Mouse (Mus musculus): ENCODE measurements around the gene Nsun7. TPM values are rescaled to one million over a fixed set of nuclear protein-coding genes. Genes with fewer than 3 reads are reported as not detected.

Nsun7 gene
- polyA plus RNA-seq, 1 experiment, result 56.5 TPM

DNA sequence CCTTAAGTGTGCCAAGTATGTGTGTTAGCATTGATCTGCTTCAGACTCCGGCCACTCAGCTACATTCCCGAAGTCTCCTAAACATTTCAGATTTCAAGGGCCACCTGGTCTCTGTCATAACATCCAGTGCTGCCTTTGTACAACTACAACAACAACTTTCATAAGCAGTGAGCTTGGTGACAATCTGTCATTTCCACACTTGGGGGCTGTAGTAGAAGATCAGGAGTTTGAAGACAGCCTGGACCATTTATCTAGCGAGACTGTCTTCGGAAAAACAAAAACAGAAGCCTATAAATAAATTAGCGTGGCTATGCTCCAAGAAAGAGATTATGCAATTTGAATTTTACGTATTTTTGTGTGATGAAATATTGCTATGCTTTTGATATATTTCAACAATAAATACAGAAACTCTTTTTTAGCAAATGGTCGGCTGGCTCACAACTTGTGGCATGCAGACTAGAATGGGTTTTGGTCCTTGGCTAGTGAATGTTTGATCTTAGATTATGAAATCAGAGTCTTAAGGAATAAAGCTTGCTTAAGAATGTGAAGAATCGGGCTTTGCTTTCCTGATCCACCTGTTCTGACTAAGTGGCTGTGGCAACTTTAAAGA is 27.9 kb upstream of the Nsun7 start:
- no peak for TF ChIP-seq POLR2A (IDR thresholded peaks at IDR 0.05; ENCODE audit: control insufficient read depth, low read depth, low read length)
- TF ChIP-seq CTCF (IDR thresholded peaks at IDR 0.05; ENCODE audit: control insufficient read depth, insufficient read depth, insufficient replicate concordance, low read depth, low read length), result no peak
- Histone ChIP-seq H3K36me3 (ENCODE audit: control insufficient read depth, insufficient read depth, low read length) (no peaks in the 10 kb centered on the region), H3K4me3 (ENCODE audit: control insufficient read depth, low read depth, low read length) (no peak overlapping the region), H3K27me3 (ENCODE audit: control insufficient read depth, insufficient read depth, low read length) (no peaks in the 10 kb centered on the region), H3K27ac (ENCODE audit: control insufficient read depth, insufficient read depth, low read depth, low read length) (no peak overlapping the region), H3K4me1 (ENCODE audit: control insufficient read depth, insufficient read depth, low read length) (no peaks in the 10 kb centered on the region)

DNA sequence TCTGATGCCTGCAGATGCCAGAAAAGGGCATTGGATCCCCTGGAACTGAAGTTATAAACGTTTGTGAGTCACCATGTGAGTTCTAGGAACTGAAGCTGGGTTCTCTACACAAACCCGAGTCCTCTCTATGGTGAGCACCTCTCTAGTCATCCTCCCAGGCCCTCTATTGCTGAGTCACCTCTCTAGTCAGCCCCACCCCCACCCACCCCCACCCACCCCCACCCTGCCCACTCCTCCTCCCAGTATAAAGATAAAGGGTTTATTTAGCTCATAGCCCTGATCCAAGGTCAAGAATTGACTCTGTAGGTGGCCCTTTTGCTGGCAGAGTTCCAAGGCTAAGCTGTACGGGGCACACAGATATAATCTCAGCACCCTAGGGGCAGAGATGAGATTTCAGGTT is 27.2 kb upstream of the Nsun7 start:
- no peaks in the 10 kb centered on the region for H3K36me3 ChIP-seq (ENCODE audit: control insufficient read depth, insufficient read depth, low read length)
- no peaks in the 10 kb centered on the region for H3K27me3 ChIP-seq (ENCODE audit: control insufficient read depth, insufficient read depth, low read length)
- TF ChIP-seq POLR2A (IDR thresholded peaks at IDR 0.05; ENCODE audit: control insufficient read depth, low read depth, low read length) (no peak), CTCF (IDR thresholded peaks at IDR 0.05; ENCODE audit: control insufficient read depth, insufficient read depth, insufficient replicate concordance, low read depth, low read length) (no peak)
- H3K4me1 ChIP-seq (ENCODE audit: control insufficient read depth, insufficient read depth, low read length), result no peaks in the 10 kb centered on the region
- no peak overlapping the region for H3K27ac ChIP-seq (ENCODE audit: control insufficient read depth, insufficient read depth, low read depth, low read length)
- no peak overlapping the region for H3K4me3 ChIP-seq (ENCODE audit: control insufficient read depth, low read depth, low read length)

DNA sequence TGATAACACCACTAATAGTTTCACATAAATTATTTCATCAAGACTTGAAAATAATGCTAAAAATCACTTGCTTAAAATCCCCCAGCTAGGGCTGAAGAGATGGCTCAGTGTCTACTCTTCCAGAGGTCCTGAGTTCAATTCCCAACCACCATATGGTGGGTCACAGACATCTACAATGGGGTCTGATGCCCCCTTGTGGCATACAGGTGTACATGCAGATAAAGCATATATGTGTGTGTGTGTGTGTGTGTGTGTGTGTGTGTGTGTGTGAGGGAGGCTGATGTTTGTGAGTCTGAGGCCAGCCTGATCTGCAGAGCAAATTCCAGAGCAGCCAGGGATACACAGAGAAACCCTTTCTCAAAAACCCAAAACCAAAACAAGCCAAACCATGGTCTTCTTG is 17.8 kb upstream of the Nsun7 start:
- H3K4me3 ChIP-seq (ENCODE audit: control insufficient read depth, low read depth, low read length), result no peak overlapping the region
- no peaks in the 10 kb centered on the region for H3K27me3 ChIP-seq (ENCODE audit: control insufficient read depth, insufficient read depth, low read length)
- no peaks in the 10 kb centered on the region for H3K4me1 ChIP-seq (ENCODE audit: control insufficient read depth, insufficient read depth, low read length)
- H3K27ac ChIP-seq (ENCODE audit: control insufficient read depth, insufficient read depth, low read depth, low read length), result no peak overlapping the region
- TF ChIP-seq POLR2A (IDR thresholded peaks at IDR 0.05; ENCODE audit: control insufficient read depth, low read depth, low read length), result no peak
- TF ChIP-seq CTCF (IDR thresholded peaks at IDR 0.05; ENCODE audit: control insufficient read depth, insufficient read depth, insufficient replicate concordance, low read depth, low read length), result peak; percentile 10; the same call in 1 of the 2 replicates
- no peaks in the 10 kb centered on the region for H3K36me3 ChIP-seq (ENCODE audit: control insufficient read depth, insufficient read depth, low read length)

DNA sequence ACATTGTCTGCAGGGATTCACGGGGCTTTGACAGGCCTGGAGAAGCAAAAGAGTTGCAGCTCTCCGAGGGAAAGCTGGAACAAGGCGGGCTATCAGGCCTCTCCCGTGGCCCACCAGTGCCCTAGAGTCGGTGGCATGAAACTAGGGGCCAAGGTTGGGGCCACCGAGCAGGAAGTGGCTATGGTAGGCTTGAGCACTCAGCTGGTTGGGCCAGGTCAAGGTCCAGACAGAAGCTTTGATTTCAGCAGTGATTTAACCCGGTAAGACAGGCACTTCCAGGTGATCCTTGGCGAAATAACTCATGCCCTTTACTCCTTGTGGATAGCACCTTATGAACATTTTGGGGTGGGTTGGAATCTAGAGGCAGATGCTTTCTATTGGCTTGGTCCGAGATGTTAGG is 16.2 kb upstream of the Nsun7 start:
- Histone ChIP-seq H3K27ac (ENCODE audit: control insufficient read depth, insufficient read depth, low read depth, low read length) (no peak overlapping the region), H3K4me3 (ENCODE audit: control insufficient read depth, low read depth, low read length) (no peak overlapping the region), H3K4me1 (ENCODE audit: control insufficient read depth, insufficient read depth, low read length) (no peaks in the 10 kb centered on the region), H3K36me3 (ENCODE audit: control insufficient read depth, insufficient read depth, low read length) (no peaks in the 10 kb centered on the region), H3K27me3 (ENCODE audit: control insufficient read depth, insufficient read depth, low read length) (no peaks in the 10 kb centered on the region)
- no peak for TF ChIP-seq POLR2A (IDR thresholded peaks at IDR 0.05; ENCODE audit: control insufficient read depth, low read depth, low read length)
- TF ChIP-seq CTCF (IDR thresholded peaks at IDR 0.05; ENCODE audit: control insufficient read depth, insufficient read depth, insufficient replicate concordance, low read depth, low read length), result no peak

DNA sequence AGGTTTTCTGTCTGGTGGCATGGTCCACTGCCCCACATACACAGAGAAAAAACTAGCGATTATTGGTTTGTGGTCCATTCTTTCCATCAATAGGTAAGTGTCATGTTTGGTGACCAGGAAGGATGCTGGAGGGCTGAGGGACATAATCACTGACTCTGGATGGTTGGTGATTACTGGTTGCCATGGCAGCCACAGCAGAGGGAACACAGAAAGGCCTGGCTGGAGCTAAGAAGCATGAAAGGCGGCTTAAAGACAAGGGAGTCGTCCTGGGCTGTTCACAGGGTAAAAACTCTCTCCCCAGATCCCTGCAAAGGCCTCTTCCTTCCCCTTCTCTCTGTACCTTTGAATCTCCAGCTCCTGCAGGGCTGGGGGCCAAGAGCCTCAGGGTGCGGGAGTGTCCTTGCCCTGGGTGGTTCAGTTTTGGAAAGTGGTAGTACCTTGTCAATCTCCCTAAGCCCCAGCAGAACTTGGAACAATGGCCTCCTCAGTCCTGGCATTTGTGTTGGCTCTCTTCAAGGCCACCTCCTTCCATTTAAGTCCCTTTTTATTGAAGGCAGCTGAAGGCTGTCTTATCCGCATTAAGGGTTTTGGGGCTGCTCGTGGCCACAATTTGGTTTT is 15.5 kb upstream of the Nsun7 start:
- Histone ChIP-seq H3K27ac (ENCODE audit: control insufficient read depth, insufficient read depth, low read depth, low read length) (no peak overlapping the region), H3K4me3 (ENCODE audit: control insufficient read depth, low read depth, low read length) (no peak overlapping the region), H3K27me3 (ENCODE audit: control insufficient read depth, insufficient read depth, low read length) (no peaks in the 10 kb centered on the region), H3K36me3 (ENCODE audit: control insufficient read depth, insufficient read depth, low read length) (no peaks in the 10 kb centered on the region), H3K4me1 (ENCODE audit: control insufficient read depth, insufficient read depth, low read length) (no peaks in the 10 kb centered on the region)
- no peak for TF ChIP-seq POLR2A (IDR thresholded peaks at IDR 0.05; ENCODE audit: control insufficient read depth, low read depth, low read length)
- no peak for TF ChIP-seq CTCF (IDR thresholded peaks at IDR 0.05; ENCODE audit: control insufficient read depth, insufficient read depth, insufficient replicate concordance, low read depth, low read length)

DNA sequence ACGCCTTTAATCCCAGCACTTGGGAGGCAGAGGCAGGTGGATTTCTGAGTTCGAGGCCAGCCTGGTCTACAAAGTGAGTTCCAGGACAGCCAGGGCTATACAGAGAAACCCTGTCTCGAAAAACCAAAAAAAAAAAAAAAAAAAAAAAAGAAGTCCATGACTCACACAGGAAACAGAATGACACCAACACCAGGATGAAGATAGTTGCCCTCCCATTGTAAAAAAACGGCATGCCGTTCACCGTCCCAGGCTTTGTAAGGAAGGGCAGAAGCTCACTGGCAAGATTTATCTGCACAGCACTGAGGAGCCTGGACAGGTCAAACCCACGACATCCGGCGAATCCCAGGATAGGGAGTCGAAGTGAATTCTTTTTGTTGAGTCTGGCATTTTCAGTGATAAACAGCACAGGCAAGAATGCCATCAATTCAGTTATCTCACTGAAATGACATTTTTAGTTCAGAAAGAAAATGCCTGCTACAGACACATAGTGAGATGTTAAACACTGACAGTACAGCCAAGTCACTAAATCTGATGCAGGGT is 13.7 kb upstream of the Nsun7 start:
- Histone ChIP-seq H3K27ac (ENCODE audit: control insufficient read depth, insufficient read depth, low read depth, low read length) (no peak overlapping the region), H3K27me3 (ENCODE audit: control insufficient read depth, insufficient read depth, low read length) (no peaks in the 10 kb centered on the region), H3K4me3 (ENCODE audit: control insufficient read depth, low read depth, low read length) (no peak overlapping the region), H3K4me1 (ENCODE audit: control insufficient read depth, insufficient read depth, low read length) (no peaks in the 10 kb centered on the region), H3K36me3 (ENCODE audit: control insufficient read depth, insufficient read depth, low read length) (no peaks in the 10 kb centered on the region)
- TF ChIP-seq CTCF (IDR thresholded peaks at IDR 0.05; ENCODE audit: control insufficient read depth, insufficient read depth, insufficient replicate concordance, low read depth, low read length), result no peak
- no peak for TF ChIP-seq POLR2A (IDR thresholded peaks at IDR 0.05; ENCODE audit: control insufficient read depth, low read depth, low read length)

DNA sequence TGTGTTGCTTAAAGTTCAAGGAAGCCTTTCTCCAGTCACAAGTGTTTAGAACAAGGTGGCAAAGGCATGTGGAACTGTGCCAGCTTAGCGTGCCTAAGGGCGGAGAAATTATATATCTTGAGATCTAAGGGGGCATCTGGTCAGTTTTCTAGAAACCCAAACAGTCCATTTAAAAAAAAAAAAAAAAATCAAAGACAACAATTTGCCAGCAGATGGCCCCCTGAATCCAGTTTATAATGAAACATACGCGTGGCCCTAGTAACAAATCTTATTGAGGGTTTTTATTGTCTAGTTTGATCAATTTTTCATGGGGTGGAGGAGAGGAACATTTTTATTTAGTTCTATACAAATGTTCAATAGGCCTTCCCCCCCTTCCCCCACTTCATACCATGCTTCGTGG is 6.5 kb upstream of the Nsun7 start:
- TF ChIP-seq CTCF (IDR thresholded peaks at IDR 0.05; ENCODE audit: control insufficient read depth, insufficient read depth, insufficient replicate concordance, low read depth, low read length) (no peak), POLR2A (IDR thresholded peaks at IDR 0.05; ENCODE audit: control insufficient read depth, low read depth, low read length) (no peak)
- no peaks in the 10 kb centered on the region for H3K27me3 ChIP-seq (ENCODE audit: control insufficient read depth, insufficient read depth, low read length)
- H3K4me3 ChIP-seq (ENCODE audit: control insufficient read depth, low read depth, low read length), result no peak overlapping the region
- no peak overlapping the region for H3K27ac ChIP-seq (ENCODE audit: control insufficient read depth, insufficient read depth, low read depth, low read length)
- no peaks in the 10 kb centered on the region; the same call in 1 of the 2 replicates for H3K4me1 ChIP-seq (ENCODE audit: control insufficient read depth, insufficient read depth, low read length)
- no peaks in the 10 kb centered on the region for H3K36me3 ChIP-seq (ENCODE audit: control insufficient read depth, insufficient read depth, low read length)
